Mouse (Mus musculus) CH12.LX (cell line): ENCODE measurements at regions not wholly inside any gene's neighbourhood (a gene's known extent, or its start where the extent isn't known, plus 50 kb on each side); places are given as distances from the start of the nearest gene placed in this dataset.

Experiments used
- MAFK ChIP-seq: IDR thresholded peaks from 2 replicates; pipeline ENCODE4 v1.6.1; 2011; ENCODE audit warnings: low read length, improper control_type of control experiment; ENCODE audit not compliant: insufficient replicate concordance
- RCOR1 ChIP-seq: conservative IDR thresholded peaks from 2 replicates; pipeline ENCODE4 v1.6.1; 2012; ENCODE audit warnings: low read depth, mild to moderate bottlenecking, inconsistent platforms, low read length, improper control_type of control experiment
- SIN3A ChIP-seq: IDR thresholded peaks from 2 replicates; pipeline ENCODE4 v1.6.1; 2012; ENCODE audit warnings: low read length, improper control_type of control experiment, inconsistent platforms
- TBP ChIP-seq: conservative IDR thresholded peaks from 2 replicates; pipeline ENCODE4 v1.6.1; 2011; ENCODE audit warnings: low read depth, low read length, improper control_type of control experiment
- TCF12 ChIP-seq: IDR thresholded peaks from 2 replicates; pipeline ENCODE4 v1.6.1; 2014; ENCODE audit warnings: low read depth, mild to moderate bottlenecking, inconsistent platforms, low read length, improper control_type of control experiment

- TF ChIP-seq TBP (no peak), RCOR1 (no peak), TCF12 (no peak), SIN3A (no peak), MAFK (no peak)
Measured at GRCm38 (mm10) chr10:98678234-98678633, 236.0 kb upstream of the Atp2b1 start.
